Mouse (Mus musculus) G1E (cell line): ENCODE data around the gene Mlxip.

Experiments used
- CTCF ChIP-seq: IDR thresholded peaks from 2 replicates; pipeline ENCODE4 v1.5.1; 2012; ENCODE audit warnings: low read depth, low read length, inconsistent platforms, mixed read lengths
- GATA1 ChIP-seq: IDR thresholded peaks from 2 replicates; pipeline ENCODE4 v1.6.1; 2012; ENCODE audit warnings: borderline replicate concordance, low read length, inconsistent platforms, mixed read lengths
- GATA2 ChIP-seq: IDR thresholded peaks from 2 replicates; pipeline ENCODE4 v1.6.1; 2012; ENCODE audit warnings: low read depth, low read length, inconsistent platforms, borderline replicate concordance
- POLR2AphosphoS5 ChIP-seq: IDR thresholded peaks from 2 replicates; pipeline ENCODE4 v1.6.1; 2012; ENCODE audit warnings: low read depth, low read length, inconsistent platforms; ENCODE audit not compliant: insufficient replicate concordance
- TAL1 ChIP-seq: conservative IDR thresholded peaks from 2 replicates; pipeline ENCODE4 v1.6.1; 2012; ENCODE audit warnings: low read depth, low read length, inconsistent platforms, mixed read lengths

DNA sequence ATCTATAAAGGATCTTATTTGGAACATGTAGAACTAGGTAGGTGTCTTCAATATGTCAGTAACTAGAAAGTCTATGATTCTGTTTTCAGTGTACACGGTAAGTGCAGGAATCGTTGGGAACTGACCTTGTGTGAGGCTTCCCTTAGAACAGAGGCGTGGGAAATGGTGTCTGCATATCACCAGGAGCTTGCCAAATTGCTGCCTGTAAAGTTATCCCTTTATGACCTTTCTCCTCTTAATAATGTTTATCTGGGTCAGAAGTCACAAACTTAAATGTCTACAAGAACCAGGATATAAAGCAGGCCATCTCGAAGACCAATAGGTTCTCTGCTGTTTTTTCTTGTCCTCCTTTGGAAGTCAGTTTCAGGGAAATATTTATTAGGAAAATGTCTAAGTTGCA is 17.6 kb downstream of the Mlxip start:
- no peak for TF ChIP-seq CTCF
- TF ChIP-seq TAL1: no peak
- TF ChIP-seq GATA1: no peak
- TF ChIP-seq POLR2AphosphoS5: no peak
- TF ChIP-seq GATA2: no peak
